Mouse (Mus musculus): ENCODE results near the gene Cysrt1. TPM values are rescaled to one million over a fixed set of nuclear protein-coding genes. Genes with fewer than 3 reads are reported as not detected.
A peak's percentile ranks its signal among the peaks of the same experiment; 100 is the strongest.

Gene Cysrt1
- polyA plus RNA-seq, 1 experiment from 2014 or later, result 326 TPM

- no peak overlapping the region for H3K4me2 ChIP-seq (replicated peaks; ENCODE audit: low read depth)
- no peak overlapping the region for H3K27ac ChIP-seq (replicated peaks)
- peak; percentile 72 for ATAC-seq (ENCODE audit: low FRiP score, low TSS enrichment)
- no peak overlapping the region for H3K9ac ChIP-seq (ENCODE audit: low read length)
- TF ChIP-seq EP300 (optimal IDR thresholded peaks at IDR 0.05) (no peak), CTCF (IDR thresholded peaks at IDR 0.05; ENCODE audit: low read depth) (peak; percentile 96)
- peaks cover 51% of the 10 kb centered on the region for H3K36me3 ChIP-seq (ENCODE audit: control insufficient read depth, insufficient read depth, low read length)
- peak; percentile 93 for DNase-seq (ENCODE audit: low spot score)
- WGBS, result 61% methylated on average over 13 of the region's 13 CpGs
- no peak overlapping the region for H3K4me3 ChIP-seq (ENCODE audit: low read depth, low read length)
- H3K27me3 ChIP-seq (ENCODE audit: control insufficient read depth, insufficient read depth, low read length), result no peaks in the 10 kb centered on the region
- H3K4me1 ChIP-seq (replicated peaks; ENCODE audit: control insufficient read depth, insufficient read depth), result no peaks in the 10 kb centered on the region
- H3K9me3 ChIP-seq (ENCODE audit: control insufficient read depth, low read length), result no peaks in the 10 kb centered on the region
Measured at GRCm38 (mm10) chr2:25278928-25279882, 37.0 kb upstream of the Cysrt1 start.

GRCm38 (mm10) chr2:25273010-25273409 is 30.8 kb upstream of the Cysrt1 start:
- Histone ChIP-seq H3K4me3 (ENCODE audit: low read depth, low read length) (peak overlapping the region; percentile 74), H3K27me3 (ENCODE audit: control insufficient read depth, insufficient read depth, low read length) (no peaks in the 10 kb centered on the region), H3K9ac (ENCODE audit: low read length) (peak overlapping the region; percentile 87), H3K4me1 (replicated peaks; ENCODE audit: control insufficient read depth, insufficient read depth) (peaks cover 9% of the 10 kb centered on the region; the same call in 1 of the 2 replicates), H3K36me3 (ENCODE audit: control insufficient read depth, insufficient read depth, low read length) (peaks cover 23% of the 10 kb centered on the region), H3K9me3 (ENCODE audit: control insufficient read depth, low read length) (no peaks in the 10 kb centered on the region), H3K4me2 (replicated peaks; ENCODE audit: low read depth) (peak overlapping the region; percentile 95), H3K27ac (replicated peaks) (peak overlapping the region; percentile 84)
- 27% methylated on average over 16 of the region's 16 CpGs for WGBS
- TF ChIP-seq EP300 (optimal IDR thresholded peaks at IDR 0.05) (no peak), CTCF (IDR thresholded peaks at IDR 0.05; ENCODE audit: low read depth) (no peak)
- DNase-seq (ENCODE audit: low spot score) (no peak), ATAC-seq (ENCODE audit: low FRiP score, low TSS enrichment) (no peak)

- DNase-seq (ENCODE audit: low spot score) (no peak), ATAC-seq (ENCODE audit: low FRiP score, low TSS enrichment) (peak; percentile 38)
- TF ChIP-seq EP300 (optimal IDR thresholded peaks at IDR 0.05), result no peak
- no peak for TF ChIP-seq CTCF (IDR thresholded peaks at IDR 0.05; ENCODE audit: low read depth)
- under 1% methylated on average over 29 of the region's 29 CpGs for WGBS
- Histone ChIP-seq H3K27ac (replicated peaks) (peak overlapping the region; percentile 84), H3K4me3 (ENCODE audit: low read depth, low read length) (peak overlapping the region; percentile 74), H3K9ac (ENCODE audit: low read length) (peak overlapping the region; percentile 87), H3K36me3 (ENCODE audit: control insufficient read depth, insufficient read depth, low read length) (peaks cover 18% of the 10 kb centered on the region), H3K9me3 (ENCODE audit: control insufficient read depth, low read length) (no peaks in the 10 kb centered on the region), H3K4me2 (replicated peaks; ENCODE audit: low read depth) (peak overlapping the region; percentile 95), H3K27me3 (ENCODE audit: control insufficient read depth, insufficient read depth, low read length) (no peaks in the 10 kb centered on the region), H3K4me1 (replicated peaks; ENCODE audit: control insufficient read depth, insufficient read depth) (peaks cover 9% of the 10 kb centered on the region)
Measured at GRCm38 (mm10) chr2:25272515-25272914, 30.3 kb upstream of the Cysrt1 start.

- peaks cover 14% of the 10 kb centered on the region for H3K36me3 ChIP-seq (ENCODE audit: control insufficient read depth, insufficient read depth, low read length)
- peak within 1 kb of the TSS; percentile 93 for H3K27ac ChIP-seq (replicated peaks)
- under 1% methylated on average over 55 of the region's 55 CpGs for WGBS
- H3K4me1 ChIP-seq (replicated peaks; ENCODE audit: control insufficient read depth, insufficient read depth), result peaks cover 9% of the 10 kb centered on the region
- ATAC-seq (ENCODE audit: low FRiP score, low TSS enrichment) (peak; percentile 95), DNase-seq (ENCODE audit: low spot score) (peak; percentile 99)
- H3K27me3 ChIP-seq (ENCODE audit: control insufficient read depth, insufficient read depth, low read length), result no peaks in the 10 kb centered on the region
- H3K4me2 ChIP-seq (replicated peaks; ENCODE audit: low read depth), result peak within 1 kb of the TSS; percentile 95
- H3K4me3 ChIP-seq (ENCODE audit: low read depth, low read length), result peak within 1 kb of the TSS; percentile 74
- peak; percentile 68 for TF ChIP-seq CTCF (IDR thresholded peaks at IDR 0.05; ENCODE audit: low read depth)
- no peak for TF ChIP-seq EP300 (optimal IDR thresholded peaks at IDR 0.05)
- peak within 1 kb of the TSS; percentile 87 for H3K9ac ChIP-seq (ENCODE audit: low read length)
- no peaks in the 10 kb centered on the region for H3K9me3 ChIP-seq (ENCODE audit: control insufficient read depth, low read length)
Measured at GRCm38 (mm10) chr2:25271827-25272511, 29.7 kb upstream of the Cysrt1 start, which contains the start of the genes Ssna1 and Anapc2. Gene Ssna1 (minus strand): TSS chr2:25272438. Gene Anapc2 (plus strand): TSS chr2:25272478.

- no peak for TF ChIP-seq CTCF (IDR thresholded peaks at IDR 0.05; ENCODE audit: low read depth)
- TF ChIP-seq EP300 (optimal IDR thresholded peaks at IDR 0.05), result no peak
- Histone ChIP-seq H3K9me3 (ENCODE audit: control insufficient read depth, low read length) (no peaks in the 10 kb centered on the region), H3K36me3 (ENCODE audit: control insufficient read depth, insufficient read depth, low read length) (no peaks in the 10 kb centered on the region; the same call in 1 of the 2 replicates), H3K4me3 (ENCODE audit: low read depth, low read length) (no peak overlapping the region), H3K27me3 (ENCODE audit: control insufficient read depth, insufficient read depth, low read length) (no peaks in the 10 kb centered on the region), H3K4me1 (replicated peaks; ENCODE audit: control insufficient read depth, insufficient read depth) (peaks cover 11% of the 10 kb centered on the region), H3K27ac (replicated peaks) (peak overlapping the region; percentile 92), H3K9ac (ENCODE audit: low read length) (peak overlapping the region; percentile 13), H3K4me2 (replicated peaks; ENCODE audit: low read depth) (peak overlapping the region; percentile 98; the same call in 1 of the 2 replicates)
- DNase-seq (ENCODE audit: low spot score), result no peak
- 77% methylated on average over 4 of the region's 4 CpGs for WGBS
- no peak for ATAC-seq (ENCODE audit: low FRiP score, low TSS enrichment)
Measured at GRCm38 (mm10) chr2:25267746-25268309, 25.6 kb upstream of the Cysrt1 start.
